Mouse (Mus musculus): Measurements from ENCODE around the gene Coro7. TPM values are rescaled to one million over a fixed set of nuclear protein-coding genes. Genes with fewer than 3 reads are reported as not detected.
"Not testable (repeated sequence)": the region's sequence is repeated elsewhere in the genome, so short reads cannot be mapped to it uniquely, and the experiment has no call there.

The Coro7 gene
- total RNA-seq, 1 experiment, result 14.4 TPM

DNA sequence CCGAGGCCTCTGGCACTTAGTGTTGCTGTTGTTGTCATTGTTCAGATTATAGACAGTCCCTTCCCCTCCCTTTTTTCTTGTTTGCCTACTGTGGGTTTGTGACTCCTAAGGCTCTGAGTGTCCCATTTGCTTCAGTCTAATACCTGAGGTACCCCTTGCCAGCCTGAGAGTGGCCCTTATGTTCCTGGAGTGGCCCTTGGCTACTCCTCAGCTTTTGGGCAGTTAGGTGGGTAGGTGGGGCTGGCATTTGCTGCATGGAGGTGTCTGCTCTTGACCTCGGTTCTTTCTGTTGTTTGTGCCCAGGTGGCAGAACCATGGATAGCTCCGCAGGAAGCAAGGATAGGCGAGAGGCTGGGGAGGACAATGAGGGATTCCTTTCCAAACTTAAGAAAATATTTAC is 26.0 kb upstream of the Coro7 start:
- TF ChIP-seq MAFK (IDR thresholded peaks at IDR 0.05; ENCODE audit: insufficient read depth, low read depth, low read length) (no peak), CHD2 (IDR thresholded peaks at IDR 0.05; ENCODE audit: low read depth, low read length) (no peak), ZC3H11A (IDR thresholded peaks at IDR 0.05; ENCODE audit: borderline replicate concordance, low read depth, low read length) (no peak), ZNF384 (IDR thresholded peaks at IDR 0.05; ENCODE audit: low read depth, low read length) (no peak), HCFC1 (IDR thresholded peaks at IDR 0.05; ENCODE audit: borderline replicate concordance, insufficient read depth, low read length) (no peak)
- no peaks in the 10 kb centered on the region for H3K9me3 ChIP-seq (ENCODE audit: control insufficient read depth, insufficient read depth, low read depth, low read length)
- H3K27ac ChIP-seq (ENCODE audit: insufficient read depth, low read depth, low read length, poor library complexity, severe bottlenecking), result no peak overlapping the region
- DNase-seq (ENCODE audit: low read depth, low spot score), result no peak
- H3K4me1 ChIP-seq (ENCODE audit: control insufficient read depth in 2 of 2, insufficient read depth in 2 of 2, low read length in 2 of 2, poor library complexity in 1 of 2), result peaks cover 0 to 2% of the 10 kb centered on the region in 2 experiments; a peak in 2 of 4 replicates
- no peak overlapping the region for H3K4me3 ChIP-seq (ENCODE audit: insufficient read depth in 1 of 2, low read depth in 1 of 2, low read length in 2 of 2, poor library complexity in 1 of 2, severe bottlenecking in 1 of 2)
- H3K9ac ChIP-seq (ENCODE audit: insufficient read depth, low read depth, low read length, poor library complexity, severe bottlenecking), result no peak overlapping the region
- in situ Hi-C loops (cut with MboI; ENCODE audit: low sequenced_read_pairs in 2 of 2, unreplicated experiment in 2 of 2), result no loop called here
- H3K36me3 ChIP-seq (ENCODE audit: control insufficient read depth, insufficient read depth, low read length, poor library complexity, severe bottlenecking), result peaks cover 47% of the 10 kb centered on the region

DNA sequence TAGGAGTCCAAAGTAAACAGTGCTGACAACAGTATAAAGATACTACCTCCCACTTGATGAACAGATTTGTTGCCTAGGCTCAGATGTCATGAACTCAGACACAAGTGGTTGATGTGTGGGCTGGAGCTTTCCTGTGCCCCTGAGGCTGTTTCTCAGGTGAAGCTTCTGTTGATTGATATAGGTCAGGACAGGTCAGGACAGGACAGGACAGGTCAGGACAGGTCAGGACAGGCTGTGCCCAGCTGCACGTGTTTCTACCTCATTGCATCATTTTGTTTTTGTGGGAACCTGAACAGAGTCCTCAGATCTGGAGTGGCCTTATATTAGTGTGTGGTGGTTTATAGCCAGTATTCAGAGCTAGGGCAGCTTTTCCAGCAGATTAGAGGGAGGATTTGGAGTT is 23.1 kb upstream of the Coro7 start:
- in situ Hi-C loops (cut with MboI; ENCODE audit: low sequenced_read_pairs in 2 of 2, unreplicated experiment in 2 of 2), result no loop called here
- Histone ChIP-seq H3K27ac (ENCODE audit: insufficient read depth, low read depth, low read length, poor library complexity, severe bottlenecking) (no peak overlapping the region), H3K9ac (ENCODE audit: insufficient read depth, low read depth, low read length, poor library complexity, severe bottlenecking) (no peak overlapping the region), H3K36me3 (ENCODE audit: control insufficient read depth, insufficient read depth, low read length, poor library complexity, severe bottlenecking) (peaks cover 61% of the 10 kb centered on the region), H3K9me3 (ENCODE audit: control insufficient read depth, insufficient read depth, low read depth, low read length) (no peaks in the 10 kb centered on the region), H3K4me3 (ENCODE audit: insufficient read depth in 1 of 2, low read depth in 1 of 2, low read length in 2 of 2, poor library complexity in 1 of 2, severe bottlenecking in 1 of 2) (no peak overlapping the region), H3K4me1 (ENCODE audit: control insufficient read depth in 2 of 2, insufficient read depth in 2 of 2, low read length in 2 of 2, poor library complexity in 1 of 2) (peaks cover 0 to 4% of the 10 kb centered on the region in 2 experiments; a peak in 2 of 4 replicates)
- no peak for DNase-seq (ENCODE audit: low read depth, low spot score)
- TF ChIP-seq MAFK (IDR thresholded peaks at IDR 0.05; ENCODE audit: insufficient read depth, low read depth, low read length) (no peak), ZC3H11A (IDR thresholded peaks at IDR 0.05; ENCODE audit: borderline replicate concordance, low read depth, low read length) (no peak), ZNF384 (IDR thresholded peaks at IDR 0.05; ENCODE audit: low read depth, low read length) (no peak), HCFC1 (IDR thresholded peaks at IDR 0.05; ENCODE audit: borderline replicate concordance, insufficient read depth, low read length) (no peak), CHD2 (IDR thresholded peaks at IDR 0.05; ENCODE audit: low read depth, low read length) (no peak)

DNA sequence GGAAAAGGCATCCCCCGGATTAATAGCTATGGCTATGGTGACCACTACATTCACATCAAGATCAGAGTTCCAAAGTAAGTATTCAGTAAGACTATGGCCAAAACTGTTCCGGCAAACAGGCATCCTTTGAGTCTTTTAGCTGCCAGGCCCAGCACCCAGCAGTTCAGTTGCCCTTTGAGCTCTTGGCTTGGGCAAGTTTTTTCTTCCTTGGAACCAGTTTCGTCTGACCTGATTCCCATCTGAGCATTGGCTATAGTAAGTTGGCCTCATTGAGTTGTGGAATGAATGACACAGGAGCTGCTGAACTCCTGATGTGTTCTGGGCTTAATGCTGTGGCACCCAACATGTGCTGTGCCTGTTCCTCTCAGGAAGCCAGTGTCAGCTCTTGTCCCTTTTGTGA is 21.6 kb upstream of the Coro7 start:
- H3K9ac ChIP-seq (ENCODE audit: insufficient read depth, low read depth, low read length, poor library complexity, severe bottlenecking), result no peak overlapping the region
- no peak for TF ChIP-seq CHD2 (IDR thresholded peaks at IDR 0.05; ENCODE audit: low read depth, low read length)
- no peak for TF ChIP-seq ZC3H11A (IDR thresholded peaks at IDR 0.05; ENCODE audit: borderline replicate concordance, low read depth, low read length)
- no peak for TF ChIP-seq HCFC1 (IDR thresholded peaks at IDR 0.05; ENCODE audit: borderline replicate concordance, insufficient read depth, low read length)
- no peak for TF ChIP-seq MAFK (IDR thresholded peaks at IDR 0.05; ENCODE audit: insufficient read depth, low read depth, low read length)
- no peak for TF ChIP-seq ZNF384 (IDR thresholded peaks at IDR 0.05; ENCODE audit: low read depth, low read length)
- H3K4me1 ChIP-seq (ENCODE audit: control insufficient read depth in 2 of 2, insufficient read depth in 2 of 2, low read length in 2 of 2, poor library complexity in 1 of 2), result peaks cover 0 to 4% of the 10 kb centered on the region in 2 experiments; a peak in 2 of 4 replicates
- in situ Hi-C loops (cut with MboI; ENCODE audit: low sequenced_read_pairs in 2 of 2, unreplicated experiment in 2 of 2), result no loop called here
- H3K27ac ChIP-seq (ENCODE audit: insufficient read depth, low read depth, low read length, poor library complexity, severe bottlenecking), result no peak overlapping the region
- H3K36me3 ChIP-seq (ENCODE audit: control insufficient read depth, insufficient read depth, low read length, poor library complexity, severe bottlenecking), result peaks cover 63% of the 10 kb centered on the region
- H3K4me3 ChIP-seq (ENCODE audit: insufficient read depth in 1 of 2, low read depth in 1 of 2, low read length in 2 of 2, poor library complexity in 1 of 2, severe bottlenecking in 1 of 2), result no peak overlapping the region
- H3K9me3 ChIP-seq (ENCODE audit: control insufficient read depth, insufficient read depth, low read depth, low read length), result no peaks in the 10 kb centered on the region
- DNase-seq (ENCODE audit: low read depth, low spot score), result no peak

DNA sequence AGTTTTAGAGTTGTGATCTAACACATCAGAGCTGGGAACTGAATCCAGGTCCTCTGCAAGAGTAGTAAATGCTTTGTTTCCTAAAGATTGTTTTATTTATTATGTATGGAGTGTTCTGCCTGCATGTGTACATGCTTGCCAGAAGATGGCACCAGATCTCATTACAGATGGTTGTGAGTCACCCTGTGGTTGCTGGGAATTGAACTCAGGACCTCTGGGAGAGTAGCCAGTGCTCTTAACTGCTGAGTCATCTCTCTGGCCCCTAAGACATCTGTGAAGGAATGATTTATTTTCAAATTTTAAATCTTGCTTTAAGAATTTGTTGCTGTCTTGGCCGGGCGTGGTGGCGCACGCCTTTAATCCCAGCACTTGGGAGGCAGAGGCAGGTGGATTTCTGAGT is 9.8 kb upstream of the Coro7 start:
- H3K36me3 ChIP-seq (ENCODE audit: control insufficient read depth, insufficient read depth, low read length, poor library complexity, severe bottlenecking), result peaks cover 28% of the 10 kb centered on the region
- H3K4me1 ChIP-seq (ENCODE audit: control insufficient read depth in 2 of 2, insufficient read depth in 2 of 2, low read length in 2 of 2, poor library complexity in 1 of 2); in situ Hi-C loops (cut with MboI; ENCODE audit: low sequenced_read_pairs in 2 of 2, unreplicated experiment in 2 of 2): not testable (repeated sequence)

DNA sequence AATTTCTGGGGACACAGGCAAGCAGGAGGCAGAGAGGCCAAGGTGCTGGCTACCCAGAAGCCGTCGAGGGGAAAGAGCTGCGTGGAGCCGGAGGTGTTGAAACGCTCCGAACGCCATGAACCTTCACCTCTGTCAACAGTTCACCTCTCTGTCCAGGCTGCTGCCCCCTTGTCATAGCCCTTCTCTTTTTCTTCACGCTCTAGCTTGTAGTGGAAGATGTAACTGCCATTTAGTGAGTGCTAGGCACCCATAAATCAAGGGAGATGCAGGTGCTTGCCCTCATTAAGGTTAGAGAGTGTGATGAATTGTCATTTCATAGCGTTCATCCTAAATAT is 4.8 kb upstream of the Coro7 start:
- DNase-seq (ENCODE audit: low read depth, low spot score), result no peak
- Histone ChIP-seq H3K9me3 (ENCODE audit: control insufficient read depth, insufficient read depth, low read depth, low read length) (no peaks in the 10 kb centered on the region), H3K9ac (ENCODE audit: insufficient read depth, low read depth, low read length, poor library complexity, severe bottlenecking) (peak overlapping the region; percentile 96), H3K27ac (ENCODE audit: insufficient read depth, low read depth, low read length, poor library complexity, severe bottlenecking) (peak overlapping the region; percentile 20; the same call in 1 of the 2 replicates), H3K4me1 (ENCODE audit: control insufficient read depth in 2 of 2, insufficient read depth in 2 of 2, low read length in 2 of 2, poor library complexity in 1 of 2) (peaks cover 0 to 2% of the 10 kb centered on the region in 2 experiments; a peak in 3 of 4 replicates), H3K36me3 (ENCODE audit: control insufficient read depth, insufficient read depth, low read length, poor library complexity, severe bottlenecking) (peaks cover 8% of the 10 kb centered on the region), H3K4me3 (ENCODE audit: insufficient read depth in 1 of 2, low read depth in 1 of 2, low read length in 2 of 2, poor library complexity in 1 of 2, severe bottlenecking in 1 of 2) (peak overlapping the region; percentile 91 to 98)
- no peak for TF ChIP-seq ZNF384 (IDR thresholded peaks at IDR 0.05; ENCODE audit: low read depth, low read length)
- no peak for TF ChIP-seq MAFK (IDR thresholded peaks at IDR 0.05; ENCODE audit: insufficient read depth, low read depth, low read length)
- TF ChIP-seq ZC3H11A (IDR thresholded peaks at IDR 0.05; ENCODE audit: borderline replicate concordance, low read depth, low read length), result no peak
- TF ChIP-seq HCFC1 (IDR thresholded peaks at IDR 0.05; ENCODE audit: borderline replicate concordance, insufficient read depth, low read length), result no peak
- TF ChIP-seq CHD2 (IDR thresholded peaks at IDR 0.05; ENCODE audit: low read depth, low read length), result no peak
- in situ Hi-C loops (cut with MboI; ENCODE audit: low sequenced_read_pairs in 2 of 2, unreplicated experiment in 2 of 2), result no loop called here

More for the DNA sequence above, 9.8 kb upstream of the Coro7 start:
- H3K27ac ChIP-seq (ENCODE audit: insufficient read depth, low read depth, low read length, poor library complexity, severe bottlenecking); H3K9me3 ChIP-seq (ENCODE audit: control insufficient read depth, insufficient read depth, low read depth, low read length); H3K9ac ChIP-seq (ENCODE audit: insufficient read depth, low read depth, low read length, poor library complexity, severe bottlenecking); DNase-seq (ENCODE audit: low read depth, low spot score); H3K4me3 ChIP-seq (ENCODE audit: insufficient read depth in 1 of 2, low read depth in 1 of 2, low read length in 2 of 2, poor library complexity in 1 of 2, severe bottlenecking in 1 of 2): not testable (repeated sequence)
- TF ChIP-seq MAFK (IDR thresholded peaks at IDR 0.05; ENCODE audit: insufficient read depth, low read depth, low read length), result peak; percentile 57; the same call in 1 of the 2 replicates

Measured in ES-E14 (cell line).